Mouse (Mus musculus): ENCODE data around the gene Rs1. TPM values are rescaled to one million over a fixed set of nuclear protein-coding genes. Genes with fewer than 3 reads are reported as not detected.
A peak's percentile ranks its signal among the peaks of the same experiment; 100 is the strongest.

Gene Rs1
- total RNA-seq (2014; fragmentation: Nextera tagmentation) (not detected in 2 replicates), total RNA-seq (2017) (under 0.01 and 0.17 TPM in 2 replicates), polyA plus RNA-seq (2012) (not detected in 2 replicates)

- ATAC-seq (ENCODE audit: extremely low read depth, insufficient number of reproducible peaks, low FRiP score, poor library complexity, severe bottlenecking), result no peak
- TF ChIP-seq CTCF (IDR thresholded peaks at IDR 0.05; ENCODE audit: low read depth, low read length) (no peak), TAL1 (conservative IDR thresholded peaks at IDR 0.05; ENCODE audit: low read depth, low read length) (no peak), GATA1 (IDR thresholded peaks at IDR 0.05; ENCODE audit: borderline replicate concordance, low read length) (no peak), GATA2 (IDR thresholded peaks at IDR 0.05; ENCODE audit: borderline replicate concordance, low read depth, low read length) (no peak), POLR2AphosphoS5 (IDR thresholded peaks at IDR 0.05; ENCODE audit: insufficient replicate concordance, low read depth, low read length) (no peak)
- H3K4me3 ChIP-seq (ENCODE audit: low read depth, low read length), result no peak within 1 kb of the TSS
Measured at GRCm38 (mm10) chrX:160767713-160768112, at the start of gene Rs1. Rs1 (plus strand) TSS chrX:160768013.

GRCm38 (mm10) chrX:160735650-160736049 is 32.2 kb upstream of the Rs1 start, which contains the start of gene Ppef1:
Ppef1 (minus strand) TSS chrX:160735765.
- Histone ChIP-seq H3K27me3 (ENCODE audit: insufficient read depth, low read length) (no peaks in the 10 kb centered on the region), H3K36me3 (replicated peaks) (no peaks in the 10 kb centered on the region), H3K4me1 (ENCODE audit: insufficient read depth, low read depth, low read length) (no peaks in the 10 kb centered on the region), H3K9me3 (replicated peaks) (no peaks in the 10 kb centered on the region), H3K4me3 (ENCODE audit: low read depth, low read length) (no peak within 1 kb of the TSS)
- no peak for DNase-seq (ENCODE audit: low spot score)
- no peak for ATAC-seq (ENCODE audit: extremely low read depth, insufficient number of reproducible peaks, low FRiP score, poor library complexity, severe bottlenecking)
- TF ChIP-seq TAL1 (conservative IDR thresholded peaks at IDR 0.05; ENCODE audit: low read depth, low read length) (no peak), GATA2 (IDR thresholded peaks at IDR 0.05; ENCODE audit: borderline replicate concordance, low read depth, low read length) (no peak), POLR2AphosphoS5 (IDR thresholded peaks at IDR 0.05; ENCODE audit: insufficient replicate concordance, low read depth, low read length) (no peak), GATA1 (IDR thresholded peaks at IDR 0.05; ENCODE audit: borderline replicate concordance, low read length) (no peak), CTCF (IDR thresholded peaks at IDR 0.05; ENCODE audit: low read depth, low read length) (no peak)

More at GRCm38 (mm10) chrX:160767713-160768112, at the start of gene Rs1:
- Histone ChIP-seq H3K9me3 (replicated peaks) (no peaks in the 10 kb centered on the region), H3K36me3 (replicated peaks) (no peaks in the 10 kb centered on the region), H3K4me1 (ENCODE audit: insufficient read depth, low read depth, low read length) (0 out of 2 replicates have a peak, but pooled peaks cover 2% of the 10 kb centered on the region), H3K27me3 (ENCODE audit: insufficient read depth, low read length) (no peaks in the 10 kb centered on the region)
- no peak for DNase-seq (ENCODE audit: low spot score)

- TF ChIP-seq TAL1 (conservative IDR thresholded peaks at IDR 0.05; ENCODE audit: low read depth, low read length) (peak; percentile 29; the same call in 1 of the 2 replicates), GATA1 (IDR thresholded peaks at IDR 0.05; ENCODE audit: borderline replicate concordance, low read length) (no peak), POLR2AphosphoS5 (IDR thresholded peaks at IDR 0.05; ENCODE audit: insufficient replicate concordance, low read depth, low read length) (no peak), GATA2 (IDR thresholded peaks at IDR 0.05; ENCODE audit: borderline replicate concordance, low read depth, low read length) (no peak), CTCF (IDR thresholded peaks at IDR 0.05; ENCODE audit: low read depth, low read length) (no peak)
- ATAC-seq (ENCODE audit: extremely low read depth, insufficient number of reproducible peaks, low FRiP score, poor library complexity, severe bottlenecking) (no peak), DNase-seq (ENCODE audit: low spot score) (no peak)
- no peaks in the 10 kb centered on the region for H3K4me1 ChIP-seq (ENCODE audit: insufficient read depth, low read depth, low read length)
- H3K4me3 ChIP-seq (ENCODE audit: low read depth, low read length), result no peak overlapping the region
- no peaks in the 10 kb centered on the region for H3K27me3 ChIP-seq (ENCODE audit: insufficient read depth, low read length)
- H3K36me3 ChIP-seq (replicated peaks), result no peaks in the 10 kb centered on the region
- H3K9me3 ChIP-seq (replicated peaks), result no peaks in the 10 kb centered on the region
Measured at GRCm38 (mm10) chrX:160745399-160745798, 22.4 kb upstream of the Rs1 start.

DNA sequence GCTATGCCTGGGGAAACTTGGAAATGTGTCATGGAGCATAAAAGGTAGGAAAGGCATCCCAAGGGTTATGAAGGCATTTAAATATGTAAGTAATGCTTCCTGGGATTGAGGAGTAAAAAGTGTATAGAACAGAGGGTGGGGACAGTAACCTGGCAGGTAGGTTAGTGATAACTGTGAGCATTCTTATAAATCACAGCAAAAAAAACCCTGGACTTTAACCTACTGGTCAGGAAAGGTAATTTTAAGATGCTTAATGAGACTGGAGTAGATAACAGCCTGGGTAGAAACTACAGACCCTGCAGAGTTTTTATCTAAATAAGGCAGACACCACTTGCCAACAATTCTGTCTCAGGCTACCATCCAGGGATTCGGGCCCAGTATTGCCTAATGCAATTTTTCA is 19.2 kb upstream of the Rs1 start:
- ATAC-seq (ENCODE audit: extremely low read depth, insufficient number of reproducible peaks, low FRiP score, poor library complexity, severe bottlenecking), result no peak
- H3K27me3 ChIP-seq (ENCODE audit: insufficient read depth, low read length), result no peaks in the 10 kb centered on the region

GRCm38 (mm10) chrX:160750808-160751207 is 17.0 kb upstream of the Rs1 start:
- ATAC-seq (ENCODE audit: extremely low read depth, insufficient number of reproducible peaks, low FRiP score, poor library complexity, severe bottlenecking), result no peak
- no peak for TF ChIP-seq POLR2AphosphoS5 (IDR thresholded peaks at IDR 0.05; ENCODE audit: insufficient replicate concordance, low read depth, low read length)
- no peak for TF ChIP-seq GATA1 (IDR thresholded peaks at IDR 0.05; ENCODE audit: borderline replicate concordance, low read length)
- no peak for TF ChIP-seq TAL1 (conservative IDR thresholded peaks at IDR 0.05; ENCODE audit: low read depth, low read length)
- TF ChIP-seq CTCF (IDR thresholded peaks at IDR 0.05; ENCODE audit: low read depth, low read length), result no peak
- TF ChIP-seq GATA2 (IDR thresholded peaks at IDR 0.05; ENCODE audit: borderline replicate concordance, low read depth, low read length), result no peak
- Histone ChIP-seq H3K27me3 (ENCODE audit: insufficient read depth, low read length) (no peaks in the 10 kb centered on the region), H3K4me3 (ENCODE audit: low read depth, low read length) (no peak overlapping the region), H3K4me1 (ENCODE audit: insufficient read depth, low read depth, low read length) (no peaks in the 10 kb centered on the region), H3K9me3 (replicated peaks) (no peaks in the 10 kb centered on the region), H3K36me3 (replicated peaks) (no peaks in the 10 kb centered on the region)
- no peak for DNase-seq (ENCODE audit: low spot score)

More for the DNA sequence above, 19.2 kb upstream of the Rs1 start:
- TF ChIP-seq POLR2AphosphoS5 (IDR thresholded peaks at IDR 0.05; ENCODE audit: insufficient replicate concordance, low read depth, low read length), result no peak
- no peak for TF ChIP-seq TAL1 (conservative IDR thresholded peaks at IDR 0.05; ENCODE audit: low read depth, low read length)
- TF ChIP-seq CTCF (IDR thresholded peaks at IDR 0.05; ENCODE audit: low read depth, low read length), result no peak
- no peak for TF ChIP-seq GATA2 (IDR thresholded peaks at IDR 0.05; ENCODE audit: borderline replicate concordance, low read depth, low read length)
- TF ChIP-seq GATA1 (IDR thresholded peaks at IDR 0.05; ENCODE audit: borderline replicate concordance, low read length), result no peak
- H3K9me3 ChIP-seq (replicated peaks), result no peaks in the 10 kb centered on the region
- no peaks in the 10 kb centered on the region for H3K4me1 ChIP-seq (ENCODE audit: insufficient read depth, low read depth, low read length)
- H3K4me3 ChIP-seq (ENCODE audit: low read depth, low read length), result no peak overlapping the region
- DNase-seq (ENCODE audit: low spot score), result no peak
- no peaks in the 10 kb centered on the region for H3K36me3 ChIP-seq (replicated peaks)

- Histone ChIP-seq H3K9me3 (replicated peaks) (no peaks in the 10 kb centered on the region), H3K27me3 (ENCODE audit: insufficient read depth, low read length) (no peaks in the 10 kb centered on the region), H3K4me1 (ENCODE audit: insufficient read depth, low read depth, low read length) (0 out of 2 replicates have a peak, but pooled peaks cover 2% of the 10 kb centered on the region), H3K36me3 (replicated peaks) (no peaks in the 10 kb centered on the region), H3K4me3 (ENCODE audit: low read depth, low read length) (peak overlapping the region; percentile 69)
- no peak for TF ChIP-seq CTCF (IDR thresholded peaks at IDR 0.05; ENCODE audit: low read depth, low read length)
- TF ChIP-seq POLR2AphosphoS5 (IDR thresholded peaks at IDR 0.05; ENCODE audit: insufficient replicate concordance, low read depth, low read length), result no peak
- no peak for TF ChIP-seq GATA2 (IDR thresholded peaks at IDR 0.05; ENCODE audit: borderline replicate concordance, low read depth, low read length)
- no peak for TF ChIP-seq TAL1 (conservative IDR thresholded peaks at IDR 0.05; ENCODE audit: low read depth, low read length)
- no peak for TF ChIP-seq GATA1 (IDR thresholded peaks at IDR 0.05; ENCODE audit: borderline replicate concordance, low read length)
- DNase-seq (ENCODE audit: low spot score) (peak; percentile 4), ATAC-seq (ENCODE audit: extremely low read depth, insufficient number of reproducible peaks, low FRiP score, poor library complexity, severe bottlenecking) (peak; percentile 86)
Measured at GRCm38 (mm10) chrX:160765389-160766232, 2.2 kb upstream of the Rs1 start.
